Mouse (Mus musculus) right cerebral cortex, postnatal 4 days (tissue): ENCODE results near the gene Tmem175.
"Not testable (repeated sequence)": the region's sequence is repeated elsewhere in the genome, so short reads cannot be mapped to it uniquely, and the experiment has no call there.

Experiments
- DNase-seq: peaks from one replicate; pipeline ENCODE4 v3.0.0-alpha.2; 2022

The Tmem175 gene

DNA sequence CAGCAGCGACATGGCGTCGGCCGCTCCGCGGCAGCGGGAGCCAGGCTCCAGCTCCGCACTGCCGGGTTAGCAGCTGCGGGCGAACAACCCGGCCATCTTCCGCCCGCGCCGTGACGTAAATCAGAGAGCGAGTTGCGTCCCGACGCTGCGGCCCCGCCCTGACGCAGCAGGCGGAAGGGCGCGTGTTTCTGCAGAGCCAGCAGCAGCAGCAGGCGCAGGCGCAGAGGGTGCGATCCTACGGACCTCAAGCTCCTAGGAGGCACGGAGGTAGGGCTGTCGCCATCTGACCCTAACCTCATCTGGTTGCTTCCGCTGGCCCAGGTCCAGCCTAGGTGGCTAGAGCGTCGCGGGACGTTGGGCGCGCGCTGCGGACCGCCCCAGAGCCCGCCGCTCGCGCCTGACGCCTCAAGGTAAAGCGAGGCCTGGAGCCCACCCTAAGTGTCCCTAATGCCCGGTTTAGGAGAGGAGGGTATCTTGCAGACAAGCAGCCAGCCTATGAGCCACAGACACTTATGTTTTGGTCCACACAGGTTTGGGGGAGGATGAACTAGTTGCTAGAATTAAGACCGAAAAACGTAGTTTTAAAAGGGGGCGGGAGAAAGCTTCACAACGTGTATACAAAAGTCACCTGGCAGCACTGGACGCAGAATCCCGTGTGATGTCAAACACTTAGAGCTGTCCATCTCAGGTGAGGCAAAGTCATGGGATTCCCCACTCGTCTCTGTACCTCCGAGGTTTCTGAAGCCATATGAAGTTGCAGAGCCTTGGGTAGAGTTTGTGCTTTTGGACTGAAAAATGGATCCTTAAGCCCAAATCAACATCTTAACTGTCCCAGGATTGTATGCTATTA lies at the start of gene Tmem175, which contains the start of gene Gak:
Gene Tmem175 (plus strand): TSS at position 137 of the 850 bp plus-strand sequence.
Gene Gak (minus strand): TSS at position 122 of the 850 bp plus-strand sequence.
- DNase-seq: peak; percentile 88

DNA sequence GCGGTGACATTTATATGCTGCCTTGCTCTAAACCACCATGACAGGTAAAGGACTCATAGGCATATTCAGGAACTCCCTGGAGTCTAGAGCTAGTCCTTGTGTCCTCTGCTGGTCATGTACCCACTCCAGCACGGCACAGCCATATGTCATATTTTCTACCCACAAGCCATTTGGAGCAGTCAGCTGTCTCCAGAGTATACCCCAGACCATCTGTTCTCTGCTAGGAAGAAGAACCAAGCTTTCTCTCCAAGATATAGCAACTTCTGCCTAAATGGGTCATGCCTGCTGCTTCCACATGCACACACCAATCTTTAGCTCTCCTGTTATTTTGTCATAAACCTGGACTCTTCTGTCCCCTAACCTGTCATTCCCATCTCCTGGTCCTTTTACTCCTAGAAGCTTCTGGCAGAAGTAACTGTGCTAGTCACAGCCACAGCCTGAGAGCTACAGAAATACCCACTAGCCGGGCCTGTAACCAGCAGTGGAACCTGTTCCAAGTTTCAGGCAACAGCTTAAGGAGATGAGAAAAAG lies 48.1 kb upstream of the Tmem175 start:
- no peak for DNase-seq

DNA sequence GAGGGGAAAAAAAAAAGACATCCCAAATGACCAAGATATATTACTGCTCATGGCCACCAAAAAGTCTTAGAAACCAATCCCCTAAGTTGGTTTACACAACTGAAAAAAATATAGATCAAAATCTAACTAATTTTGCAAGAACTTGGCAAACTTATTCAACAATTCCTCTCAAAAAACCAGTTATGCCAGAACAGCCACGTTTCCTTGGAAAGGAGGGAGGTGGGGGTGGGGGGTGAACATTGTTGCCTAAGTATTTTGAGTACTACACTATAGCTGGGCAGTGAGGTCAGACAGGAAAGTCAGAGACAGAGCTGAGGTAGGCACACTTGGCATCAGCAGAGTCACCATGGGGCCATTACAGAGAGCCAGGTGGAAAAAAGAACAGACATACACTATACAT lies 29.6 kb upstream of the Tmem175 start:
- no peak for DNase-seq

DNA sequence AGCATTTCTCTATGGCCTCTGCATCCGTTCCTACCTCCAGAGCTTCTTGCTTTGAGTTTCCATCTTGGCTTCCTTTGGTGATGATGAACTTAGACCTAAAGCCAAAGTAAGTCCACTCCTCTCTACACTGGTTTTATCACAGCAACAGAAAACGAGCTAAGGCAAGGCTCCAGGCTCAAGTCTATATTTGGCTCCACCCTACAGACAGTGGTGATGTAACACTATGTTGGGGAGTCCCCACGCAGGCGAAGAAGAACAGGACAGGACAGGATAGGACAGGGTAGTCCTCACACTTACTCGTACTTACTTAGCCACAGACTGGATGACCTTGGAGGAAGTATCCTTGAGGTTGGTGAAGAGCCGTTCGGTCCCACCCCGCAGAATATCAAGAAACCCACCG lies 27.0 kb upstream of the Tmem175 start:
- DNase-seq: no peak

DNA sequence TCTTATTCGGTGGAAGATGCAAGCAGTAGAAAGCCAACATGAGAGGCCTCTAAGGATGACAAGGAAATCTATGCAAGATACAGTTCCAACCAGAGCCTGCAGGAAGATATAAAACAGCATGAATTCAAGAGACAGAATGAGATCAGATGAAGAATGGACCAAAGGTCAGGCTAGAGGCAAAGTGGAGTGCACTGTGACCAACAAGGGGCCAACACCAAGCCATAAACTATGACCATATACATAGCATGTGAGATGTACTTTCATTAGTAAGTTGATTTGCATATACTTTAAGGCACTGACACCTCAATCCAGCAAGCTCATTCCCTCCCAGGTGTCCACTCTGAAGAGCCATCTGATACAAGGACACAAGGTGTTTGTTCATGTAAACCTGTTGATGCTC lies 19.1 kb upstream of the Tmem175 start:
- DNase-seq: no peak

DNA sequence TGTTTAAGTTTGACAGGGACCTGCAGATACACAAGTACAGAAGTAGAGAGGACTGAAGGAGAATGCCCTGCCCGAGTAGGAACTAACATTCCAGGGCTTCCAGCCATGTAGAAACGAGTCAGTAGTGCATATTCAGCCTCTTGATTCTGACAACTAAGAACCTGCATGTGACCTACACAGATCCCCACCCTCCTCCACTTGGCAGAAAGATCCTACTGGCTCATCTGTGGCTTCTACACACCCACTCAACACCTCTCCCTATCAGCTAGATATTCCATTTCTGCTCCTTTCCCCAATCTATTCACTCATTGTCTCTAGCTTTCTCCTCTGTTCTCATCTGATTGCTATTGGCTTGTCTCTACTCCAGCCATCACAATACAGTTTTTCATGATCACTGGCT lies 7.7 kb upstream of the Tmem175 start:
- DNase-seq: no peak

DNA sequence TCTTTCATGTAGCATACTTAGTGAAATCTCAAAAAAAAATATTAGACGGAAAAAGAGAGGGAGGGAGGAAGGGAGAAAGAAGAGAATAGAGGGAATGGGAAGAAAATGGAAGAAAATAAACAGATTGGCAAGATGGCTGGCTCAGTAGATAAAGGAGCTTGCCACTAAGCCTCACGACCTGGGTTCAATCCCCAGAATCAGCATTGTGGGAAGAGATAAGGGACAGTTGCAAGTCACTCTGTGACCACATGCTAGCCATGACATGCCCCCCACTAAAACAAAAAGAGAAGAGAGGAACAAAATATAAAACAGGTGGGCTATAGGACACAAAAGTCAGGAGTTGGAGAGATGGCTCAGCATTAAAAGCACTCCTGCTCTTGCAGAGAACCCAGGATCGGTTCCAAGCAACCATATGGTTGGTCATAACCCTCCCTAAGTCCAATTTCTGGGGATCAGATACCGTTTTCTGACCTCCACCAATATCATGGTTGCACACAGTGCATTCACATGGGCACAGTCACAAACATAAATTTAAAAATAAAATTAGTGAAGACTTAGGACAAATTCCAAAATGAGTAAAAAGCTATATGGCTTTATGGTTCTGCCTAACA lies 3.4 kb upstream of the Tmem175 start:
- no peak for DNase-seq

DNA sequence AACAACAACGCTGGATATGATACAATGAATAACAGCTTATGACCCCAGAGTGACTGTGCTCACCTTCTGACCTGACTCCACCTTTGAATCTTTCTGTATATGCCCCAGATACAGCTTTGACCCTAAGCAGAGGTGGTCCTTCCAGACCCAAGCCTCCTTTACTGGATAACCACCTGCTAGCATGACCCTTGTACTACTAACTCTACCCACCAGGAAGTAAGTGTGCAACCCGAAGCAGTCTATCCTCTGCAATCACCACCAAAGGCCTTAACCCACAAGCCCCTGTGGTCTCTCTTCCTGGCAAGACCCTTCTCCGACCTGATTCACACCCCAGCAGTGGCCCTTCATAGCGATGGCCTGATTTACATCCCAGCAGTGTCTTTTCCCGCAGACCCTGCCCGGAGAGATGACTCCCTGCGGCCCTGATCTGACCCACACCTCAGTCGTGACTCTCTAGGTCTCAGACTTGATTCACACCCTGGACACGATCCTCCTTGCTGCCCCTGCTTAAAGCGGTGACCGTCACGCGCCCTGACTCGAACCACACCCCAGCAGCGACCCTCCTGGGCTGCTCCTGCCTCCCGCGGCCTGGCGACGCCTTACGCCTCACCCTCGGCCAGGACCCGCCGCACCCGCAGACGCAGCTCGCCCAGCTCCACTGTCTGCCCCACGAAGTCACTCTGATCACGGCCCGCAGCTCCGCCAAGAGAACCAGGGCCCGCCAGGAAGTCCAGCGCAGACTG lies 508 bp upstream of the Tmem175 start:
- no peak for DNase-seq

DNA sequence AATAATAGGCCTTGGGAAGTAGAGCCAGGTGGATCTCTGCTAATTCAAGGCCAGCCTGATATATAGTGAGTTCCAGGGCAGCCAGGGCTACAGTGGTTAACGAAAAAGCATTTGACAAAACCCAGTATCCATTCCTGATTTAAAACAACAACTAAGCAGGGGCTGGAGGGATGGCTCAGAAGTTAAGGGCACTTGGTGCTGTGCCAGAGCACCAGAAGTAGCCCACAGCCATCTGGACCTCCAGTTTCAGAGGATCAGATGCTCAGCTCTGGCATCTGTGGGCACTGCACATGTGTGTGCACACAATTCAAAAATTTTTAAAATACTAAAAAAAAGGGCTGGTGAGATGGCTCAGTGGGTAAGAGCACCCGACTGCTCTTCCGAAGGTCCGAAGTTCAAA lies 4.1 kb downstream of the Tmem175 start:
- DNase-seq: no peak

DNA sequence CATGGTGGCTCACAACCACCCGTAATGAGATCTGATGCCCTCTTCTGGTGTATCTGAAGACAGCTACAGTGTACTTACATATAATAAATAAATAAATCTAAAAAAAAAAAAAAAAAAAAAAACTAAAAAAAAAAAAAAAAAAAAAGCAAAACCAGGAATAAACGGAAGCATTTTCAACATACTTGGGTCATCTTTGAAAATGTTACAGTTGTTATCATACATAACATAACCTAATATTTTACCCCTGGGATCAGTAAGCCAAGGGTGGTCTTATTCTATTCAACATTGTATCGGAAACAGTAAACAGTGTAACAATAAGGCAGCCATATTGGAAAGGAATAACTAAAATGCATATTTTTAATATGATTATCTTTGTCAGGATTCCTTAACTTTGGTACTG lies 4.5 kb downstream of the Tmem175 start:
- DNase-seq: not testable (repeated sequence)

DNA sequence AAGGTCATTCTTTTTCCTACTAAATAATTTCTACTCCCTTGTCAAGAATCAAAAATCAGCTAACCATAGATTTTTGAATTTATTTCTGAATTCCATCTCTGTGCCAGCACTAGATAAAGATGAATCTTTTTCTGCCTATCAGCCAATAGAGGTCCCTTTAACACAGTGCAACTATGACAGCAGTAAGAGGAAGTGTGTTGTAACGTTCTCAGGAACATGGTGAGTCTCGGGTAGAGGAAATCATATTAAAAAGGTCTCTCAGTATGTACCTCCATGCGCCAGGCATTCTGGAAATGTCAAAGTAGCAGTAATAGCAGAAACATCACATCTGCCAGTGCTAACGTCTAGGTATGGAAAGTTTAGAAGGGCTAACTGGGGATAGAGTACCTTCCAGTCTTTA lies 6.6 kb downstream of the Tmem175 start:
- no peak for DNase-seq

DNA sequence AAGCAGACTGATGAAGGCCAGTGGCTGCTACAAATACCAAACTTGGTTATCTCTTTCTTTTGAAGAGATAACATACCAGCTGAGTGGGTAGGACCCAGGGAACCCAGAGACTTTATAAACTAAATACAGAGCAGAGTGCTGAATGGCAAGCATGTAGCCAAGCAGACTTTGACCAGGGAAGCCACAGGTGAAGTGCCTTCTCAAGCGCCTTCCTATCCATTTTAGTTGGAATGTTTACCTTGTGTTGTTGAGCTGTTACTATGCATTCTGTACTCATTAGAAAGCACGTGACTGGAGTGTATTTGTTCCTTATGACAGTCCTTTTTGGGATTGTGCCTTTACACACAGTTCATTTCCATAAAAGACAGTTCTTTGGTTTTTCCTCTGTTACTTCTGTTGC lies 14.1 kb downstream of the Tmem175 start:
- DNase-seq: no peak

DNA sequence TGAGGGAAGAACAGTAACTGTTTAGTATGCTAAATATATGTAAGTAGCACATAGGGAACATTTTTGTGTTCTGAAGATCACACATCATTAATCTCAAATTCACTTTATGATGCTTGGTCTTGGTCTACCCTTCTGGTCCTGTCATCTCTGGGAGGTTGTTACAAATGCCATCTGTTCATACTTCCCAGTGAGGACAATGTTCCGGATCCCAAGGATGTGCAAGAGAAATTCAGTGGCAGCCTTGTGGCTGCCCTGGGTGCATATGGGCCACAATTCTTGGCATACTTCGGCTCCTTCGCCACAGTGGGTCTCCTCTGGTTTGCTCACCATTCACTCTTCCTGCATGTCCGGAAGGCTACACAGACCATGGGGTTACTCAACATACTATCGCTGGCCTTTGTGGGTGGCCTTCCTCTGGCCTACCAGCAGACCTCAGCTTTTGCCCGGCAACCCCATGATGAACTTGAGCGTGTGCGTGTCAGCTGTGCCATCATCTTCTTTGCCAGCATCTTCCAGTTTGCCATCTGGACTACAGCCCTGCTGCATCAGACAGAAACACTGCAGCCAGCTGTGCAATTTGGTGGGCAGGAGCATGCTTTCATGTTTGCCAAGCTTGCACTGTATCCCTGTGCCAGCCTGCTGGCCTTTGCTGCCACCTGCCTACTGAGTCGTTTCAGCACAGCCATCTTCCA lies 16.2 kb downstream of the Tmem175 start:
- DNase-seq: no peak

DNA sequence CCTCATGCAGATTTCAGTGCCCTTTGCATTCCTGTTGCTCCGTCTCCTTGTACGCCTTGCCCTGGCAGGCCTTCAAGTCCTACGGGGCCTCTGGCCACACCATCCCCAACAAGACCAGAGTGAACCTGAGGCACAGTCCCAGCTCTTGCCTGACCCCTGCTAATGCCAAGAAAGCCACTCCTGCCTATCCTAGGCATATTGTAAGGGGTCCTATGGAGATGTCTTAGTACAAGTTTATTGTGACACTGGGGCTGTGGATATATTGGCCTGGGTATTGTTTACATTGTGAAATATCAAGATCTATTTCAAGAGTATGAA lies 16.7 kb downstream of the Tmem175 start:
- no peak for DNase-seq

DNA sequence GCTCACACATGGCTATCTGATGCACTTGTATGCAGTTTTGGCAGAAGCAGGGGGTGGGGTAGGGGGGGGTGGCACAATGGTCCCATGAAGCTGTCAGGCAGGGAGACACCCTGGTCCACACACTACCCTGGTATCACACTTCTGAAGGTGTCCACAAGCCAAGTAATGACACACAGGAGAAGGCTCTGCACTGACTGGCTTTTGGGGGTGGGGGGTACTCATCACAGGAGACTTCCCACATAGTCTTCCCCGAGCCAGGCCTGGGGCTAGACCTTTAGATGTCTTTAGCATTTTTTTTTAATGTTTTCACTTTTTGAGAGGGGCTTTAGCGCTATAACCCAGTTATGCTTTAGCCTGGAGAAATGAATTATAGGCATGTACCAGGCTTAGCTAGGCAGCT lies 17.7 kb downstream of the Tmem175 start:
- DNase-seq: no peak

DNA sequence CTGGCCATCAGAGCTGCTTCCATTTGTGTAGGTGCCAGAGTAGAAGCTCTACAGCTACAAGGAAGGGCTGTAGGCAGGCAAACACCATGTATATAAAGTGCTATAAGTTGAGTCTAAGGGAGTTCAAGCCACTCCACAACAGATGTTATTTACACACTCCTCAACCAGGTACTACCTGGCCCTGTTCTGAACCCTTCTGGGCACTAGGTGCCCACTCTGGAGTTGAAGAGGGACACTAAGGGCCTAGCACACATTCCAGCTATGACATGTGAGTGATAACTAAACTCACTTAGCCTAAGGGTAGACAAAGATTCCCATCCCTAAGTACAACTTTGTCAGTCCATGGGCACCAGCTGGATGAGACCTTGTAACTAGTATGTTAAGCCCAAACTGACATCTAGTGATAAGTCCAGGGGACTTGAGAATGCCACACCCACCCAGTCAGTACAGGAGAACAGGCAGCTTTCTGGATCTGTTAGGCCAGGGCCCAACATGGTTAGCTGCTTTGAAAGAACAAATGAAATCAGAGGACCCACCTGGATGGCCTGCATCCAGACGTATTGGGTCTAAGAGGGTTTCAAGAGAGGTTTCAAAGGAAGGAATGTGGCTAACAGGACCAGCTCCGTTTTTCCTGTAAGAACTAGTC lies 18.4 kb downstream of the Tmem175 start:
- DNase-seq: no peak

DNA sequence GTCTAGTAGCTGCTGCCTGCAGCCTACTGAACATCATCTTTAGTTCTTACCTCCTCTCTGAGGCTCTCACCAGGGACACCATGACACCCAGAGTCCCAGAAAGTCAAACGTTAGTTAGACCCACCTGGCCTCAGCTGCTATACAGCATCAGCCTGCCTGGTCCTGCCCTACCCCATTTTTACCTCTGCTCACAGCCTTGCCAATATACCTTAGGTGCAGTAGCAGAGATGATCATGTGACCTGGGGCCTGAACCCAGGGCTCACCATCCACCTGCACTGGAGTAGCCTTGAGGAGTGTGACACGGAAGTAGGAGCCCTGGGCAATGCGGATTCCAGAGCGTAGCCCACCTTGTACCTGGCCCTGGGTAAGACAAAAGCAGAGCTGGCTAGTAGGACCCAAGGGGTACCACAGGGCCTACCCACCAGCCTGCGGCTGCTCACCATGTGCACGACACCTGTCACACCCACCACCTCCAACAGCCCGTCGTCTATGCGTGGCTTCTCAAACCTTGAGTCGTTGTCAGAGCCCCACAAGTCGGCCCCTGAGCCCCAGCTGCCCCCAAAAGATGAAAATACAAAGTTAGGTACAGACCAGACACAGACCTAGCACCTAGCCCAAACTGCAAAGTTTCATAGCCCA lies 19.5 kb downstream of the Tmem175 start:
- DNase-seq: no peak

DNA sequence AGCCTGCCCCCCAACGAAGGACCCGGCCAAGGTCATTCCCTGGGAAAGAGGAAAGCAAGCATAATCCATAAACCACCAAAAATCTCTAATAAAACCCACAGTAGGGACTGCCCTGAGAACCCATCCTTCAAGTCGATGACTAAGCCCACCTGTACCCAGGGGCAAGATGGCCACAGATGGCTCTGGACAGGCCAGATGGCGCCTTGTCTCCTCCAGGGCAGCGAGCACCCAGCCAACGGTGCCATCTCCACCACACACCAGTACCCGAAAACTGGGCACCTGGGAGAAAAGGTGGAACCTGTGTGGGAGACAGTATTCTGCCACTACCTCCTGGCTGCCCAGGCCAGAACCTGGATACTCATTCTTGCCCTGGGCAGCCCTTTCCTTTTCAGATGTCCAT lies 20.8 kb downstream of the Tmem175 start:
- DNase-seq: no peak

DNA sequence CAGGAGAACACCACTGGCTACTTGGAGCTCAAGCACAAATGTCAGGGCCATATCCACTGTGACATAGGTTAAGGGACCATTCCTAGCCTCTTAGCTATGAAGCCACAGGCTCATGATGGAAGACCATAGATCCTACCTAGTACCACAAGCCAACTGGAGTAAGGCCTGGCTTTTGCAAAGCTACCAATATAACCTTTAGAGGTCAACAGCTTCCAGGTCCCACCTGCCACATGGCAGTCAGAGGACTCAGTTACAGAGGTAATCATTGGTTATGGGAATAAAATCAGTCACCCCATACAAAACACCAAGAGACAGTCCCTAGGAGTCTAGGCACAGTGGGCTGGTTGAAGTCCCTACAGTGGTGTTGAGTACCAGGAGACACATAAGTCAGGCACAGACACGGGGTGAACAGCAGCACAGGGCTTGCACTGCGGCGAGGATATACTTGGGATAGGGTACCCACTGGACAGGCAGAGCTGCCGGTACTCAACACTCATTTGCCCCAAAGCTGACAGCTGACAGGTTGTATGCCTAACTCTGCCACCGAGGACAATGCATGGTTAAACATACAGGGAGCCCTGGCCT lies 21.7 kb downstream of the Tmem175 start:
- no peak for DNase-seq

DNA sequence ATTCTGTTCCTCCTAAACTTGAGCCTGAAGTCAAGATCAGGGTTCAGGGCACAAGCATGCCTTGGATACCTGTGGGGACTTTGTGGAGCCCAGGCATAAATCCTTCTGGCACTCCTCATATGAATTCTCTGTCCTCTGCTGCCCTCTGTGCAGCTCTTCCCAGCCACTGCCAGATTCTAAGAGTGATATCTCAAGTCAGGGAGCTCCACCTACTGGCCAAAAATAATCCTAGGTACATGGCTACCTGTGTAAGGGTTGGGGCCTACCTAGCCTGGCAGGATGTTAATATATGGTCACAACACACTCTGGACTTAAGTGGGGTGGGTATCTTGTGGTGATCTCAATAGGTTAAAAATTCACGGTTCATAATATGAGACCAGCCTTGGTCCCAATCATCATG lies 22.3 kb downstream of the Tmem175 start:
- no peak for DNase-seq

DNA sequence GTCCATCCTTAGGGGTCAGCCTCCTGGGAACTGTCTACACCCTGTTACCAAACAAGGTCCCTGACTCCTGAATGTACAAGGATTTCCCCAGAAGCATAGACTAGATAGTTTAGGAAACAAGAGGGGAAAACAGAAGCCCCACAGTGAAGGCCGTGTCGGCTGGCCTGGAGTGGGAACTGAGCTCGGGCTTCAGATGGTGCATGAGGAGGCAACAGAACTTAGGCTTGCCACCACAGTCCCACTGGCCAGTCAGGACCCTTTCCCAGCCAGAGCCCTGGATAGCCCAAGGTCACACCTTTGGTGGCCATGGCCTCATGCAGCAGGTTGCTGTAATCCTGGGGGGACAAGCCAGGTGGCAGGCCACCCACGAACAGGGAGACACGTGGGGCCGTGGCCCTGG lies 23.8 kb downstream of the Tmem175 start:
- no peak for DNase-seq
